Mouse (Mus musculus): ENCODE measurements around the gene Map3k11.
"Not testable (repeated sequence)": the region's sequence is repeated elsewhere in the genome, so short reads cannot be mapped to it uniquely, and the experiment has no call there.

Gene Map3k11

GRCm38 (mm10) chr19:5668372-5668771 is 20.2 kb upstream of the Map3k11 start:
- no peak for DNase-seq

DNA sequence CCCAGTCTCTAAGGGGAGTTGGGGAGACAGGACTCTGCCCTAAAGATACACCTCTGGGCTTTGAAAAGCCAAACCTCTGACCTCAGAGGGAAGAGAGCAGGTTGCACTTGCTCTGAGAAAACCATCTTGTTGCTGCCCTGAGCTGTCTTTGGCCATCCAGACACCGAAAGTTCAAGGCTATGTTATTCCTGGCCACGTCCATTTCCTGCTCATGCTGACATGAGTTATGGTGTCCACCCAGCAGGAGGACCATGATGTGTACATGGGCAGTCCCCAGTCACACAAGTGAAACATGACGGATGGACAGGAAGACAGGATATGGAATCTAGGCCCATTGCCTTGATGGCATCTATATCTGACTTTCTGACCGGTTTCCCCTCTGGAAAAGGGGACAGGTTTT is 8.1 kb upstream of the Map3k11 start:
- no peak for DNase-seq

- no peak for DNase-seq
Observed at GRCm38 (mm10) chr19:5684236-5684635, 4.3 kb upstream of the Map3k11 start.

- DNase-seq, result no peak
Observed at GRCm38 (mm10) chr19:5684985-5685384, 3.6 kb upstream of the Map3k11 start.

- no peak for DNase-seq
Observed at GRCm38 (mm10) chr19:5685431-5685830, 3.1 kb upstream of the Map3k11 start.

- DNase-seq, result no peak
Observed at GRCm38 (mm10) chr19:5685861-5686260, 2.7 kb upstream of the Map3k11 start.

DNA sequence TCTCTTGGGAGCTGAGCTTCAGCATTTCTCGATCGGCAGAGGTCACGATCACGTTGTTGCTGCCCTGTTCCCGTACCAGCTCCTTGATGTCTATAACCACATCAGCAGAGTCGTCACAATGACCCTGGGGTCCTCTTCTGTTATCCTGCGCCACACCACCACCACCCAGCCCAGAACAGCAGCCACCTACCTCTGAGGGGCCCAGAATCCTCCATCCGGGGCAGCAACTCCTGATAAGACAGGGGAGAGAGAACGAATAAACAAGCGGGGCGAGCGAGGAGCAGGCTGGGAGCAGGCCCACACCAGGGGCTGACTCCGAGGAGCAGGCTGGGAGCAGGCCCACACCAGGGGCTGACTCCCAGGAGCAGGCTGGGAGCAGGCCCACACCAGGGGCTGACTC is 2.1 kb upstream of the Map3k11 start:
- DNase-seq, result no peak

- DNase-seq, result not testable (repeated sequence)
Observed at GRCm38 (mm10) chr19:5686954-5687353, 1.6 kb upstream of the Map3k11 start.

GRCm38 (mm10) chr19:5687738-5688137 is 804 bp upstream of the Map3k11 start:
- no peak for DNase-seq

- DNase-seq, result no peak
Observed at GRCm38 (mm10) chr19:5689088-5689428, 516 bp downstream of the Map3k11 start.

DNA sequence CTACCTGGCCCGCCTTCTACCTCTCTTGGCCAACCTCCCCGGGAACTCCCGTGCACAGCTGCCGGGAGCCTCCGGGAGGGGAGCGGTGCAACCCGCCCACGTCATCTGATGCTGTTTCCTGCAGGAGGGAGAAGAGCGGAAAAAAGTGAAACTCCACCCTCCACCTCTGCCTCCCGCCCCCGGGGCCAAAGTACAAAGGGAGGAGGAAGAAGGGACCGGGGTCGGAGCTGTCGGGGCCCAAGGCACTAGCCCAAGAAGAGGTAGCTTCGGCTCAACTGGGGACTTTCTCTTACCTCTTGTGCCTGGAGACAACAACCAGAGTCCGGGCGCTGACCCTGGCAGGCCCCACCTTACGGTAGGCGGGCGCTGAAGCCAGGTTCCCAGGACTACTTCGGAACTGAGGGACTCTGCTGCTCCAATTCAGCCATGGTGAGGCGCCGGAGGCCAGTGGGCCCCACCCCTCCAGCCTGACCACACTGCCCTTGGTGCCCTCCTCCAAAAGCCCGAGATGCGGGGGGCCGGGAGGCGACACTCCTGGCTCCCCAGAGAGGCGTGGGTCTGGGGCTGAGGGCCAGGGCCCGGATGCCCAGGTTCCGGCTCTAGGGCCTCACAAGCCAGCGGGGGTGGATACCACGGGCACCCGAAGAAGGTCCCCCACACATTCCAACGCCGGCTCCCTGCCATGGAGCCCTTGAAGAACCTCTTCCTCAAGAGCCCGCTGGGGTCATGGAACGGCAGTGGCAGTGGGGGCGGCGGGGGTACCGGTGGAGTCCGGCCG is 1.2 kb downstream of the Map3k11 start:
- DNase-seq, result peak; percentile 73 to 80

GRCm38 (mm10) chr19:5690343-5690735 is 1.8 kb downstream of the Map3k11 start:
- peak; percentile 24 to 36 for DNase-seq

- DNase-seq, result no peak
Observed at GRCm38 (mm10) chr19:5691601-5692000, 3.1 kb downstream of the Map3k11 start.

DNA sequence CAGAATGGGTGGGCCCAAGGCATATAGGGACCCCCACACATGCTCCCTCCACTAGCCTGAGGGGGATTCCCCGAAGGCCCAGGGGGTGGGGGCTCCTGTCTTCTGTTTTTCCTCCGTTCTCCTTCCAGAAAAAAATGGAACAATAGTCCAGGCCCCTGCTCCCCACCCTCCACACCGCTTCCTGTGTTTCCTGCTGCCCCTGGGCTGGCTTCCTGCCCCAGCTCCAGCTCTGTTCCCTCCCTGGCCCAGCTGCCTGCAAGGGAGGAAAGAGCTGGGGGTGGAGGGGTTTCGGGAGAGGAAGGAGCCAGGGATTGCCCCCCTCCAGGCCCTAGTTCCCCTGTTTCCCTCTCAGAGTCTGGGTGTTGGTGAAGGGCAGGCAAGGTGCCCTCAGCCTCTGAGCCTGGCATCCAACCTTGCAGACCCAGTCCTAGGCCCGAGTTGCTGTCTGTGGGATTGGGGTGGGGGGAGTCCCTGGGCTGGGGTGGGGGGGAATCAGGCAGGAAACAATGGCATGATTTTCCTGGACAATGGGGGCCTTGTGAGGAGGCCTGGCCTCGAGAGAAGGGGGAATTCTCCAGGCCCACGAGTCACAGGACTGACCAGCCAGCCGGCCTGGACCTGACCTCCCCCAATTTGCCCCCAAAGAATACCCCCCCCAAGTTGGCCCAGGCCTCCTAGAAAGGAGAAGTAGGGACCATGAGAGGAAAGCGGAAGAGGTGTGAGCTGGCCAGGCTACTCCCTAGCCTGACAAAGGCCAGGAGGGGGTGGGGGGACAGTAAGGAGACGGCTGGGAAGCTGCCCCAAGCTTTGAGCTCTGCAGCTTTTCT is 3.8 kb downstream of the Map3k11 start:
- DNase-seq, result no peak

DNA sequence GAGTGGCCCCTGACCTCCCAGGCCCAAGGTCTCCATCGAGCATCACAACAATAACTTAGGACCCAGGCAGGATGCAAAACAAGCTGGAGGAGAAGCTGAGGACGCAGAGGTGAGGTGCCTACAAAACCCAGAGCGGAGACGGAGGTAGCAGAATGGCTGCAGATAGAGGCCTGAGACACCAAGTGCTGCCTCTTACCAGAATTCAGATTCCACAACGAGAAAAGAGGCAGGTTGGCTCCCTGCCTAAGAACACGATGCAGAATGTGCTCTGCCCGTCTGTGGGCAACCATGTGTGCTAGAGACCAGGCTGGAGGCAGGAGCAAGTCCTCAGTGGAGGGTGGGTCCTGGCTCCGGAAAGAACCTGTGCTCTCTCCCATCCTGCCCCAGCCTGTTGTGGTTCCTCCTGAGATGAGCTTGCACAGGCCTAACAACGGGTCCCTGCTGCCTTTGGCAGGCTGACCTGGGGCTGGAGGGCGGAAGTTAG is 4.4 kb downstream of the Map3k11 start:
- DNase-seq, result no peak

DNA sequence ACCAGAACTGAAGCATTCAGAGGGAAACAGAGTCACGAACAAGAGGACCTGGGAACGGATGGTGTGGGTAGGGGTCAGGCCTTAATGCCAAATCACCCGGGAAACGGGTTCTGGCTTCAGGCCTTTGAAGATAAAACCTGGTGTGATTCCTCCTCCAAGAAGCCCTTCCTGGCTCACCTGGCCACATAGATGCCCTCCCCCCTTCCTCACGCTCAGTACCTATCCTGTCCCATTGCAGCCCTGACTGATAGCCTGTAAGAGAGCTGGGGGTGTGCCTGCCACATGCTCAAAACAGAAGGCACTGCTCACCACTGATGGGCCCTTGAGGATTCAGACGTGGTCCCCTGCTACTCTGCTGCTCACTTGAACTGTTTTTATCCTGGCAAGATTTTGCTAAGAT is 5.3 kb downstream of the Map3k11 start:
- no peak for DNase-seq

DNA sequence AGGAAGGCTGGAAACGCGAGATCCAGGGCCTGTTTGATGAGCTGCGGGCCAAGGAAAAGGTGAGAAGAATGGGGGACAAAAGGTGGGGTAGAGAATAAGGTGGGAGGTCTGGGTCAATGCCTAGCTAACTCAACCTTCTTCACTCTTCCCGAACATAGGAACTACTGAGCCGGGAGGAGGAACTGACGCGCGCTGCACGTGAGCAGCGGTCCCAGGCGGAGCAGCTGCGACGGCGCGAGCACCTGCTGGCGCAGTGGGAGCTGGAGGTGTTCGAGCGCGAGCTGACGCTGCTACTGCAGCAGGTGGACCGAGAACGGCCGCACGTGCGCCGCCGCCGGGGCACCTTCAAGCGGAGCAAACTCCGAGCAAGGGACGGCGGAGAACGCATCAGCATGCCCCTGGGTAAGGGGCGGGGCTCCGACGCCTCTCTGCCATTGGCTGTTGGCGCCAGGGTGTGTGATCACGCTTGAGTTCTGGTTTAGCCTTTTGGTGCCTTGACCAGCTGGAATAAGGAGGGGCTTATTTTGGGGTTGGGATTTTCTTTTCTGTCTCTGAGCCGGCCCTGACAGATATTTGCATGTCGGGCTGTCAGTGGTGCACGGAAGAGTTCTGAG is 7.4 kb downstream of the Map3k11 start:
- DNase-seq, result no peak

DNA sequence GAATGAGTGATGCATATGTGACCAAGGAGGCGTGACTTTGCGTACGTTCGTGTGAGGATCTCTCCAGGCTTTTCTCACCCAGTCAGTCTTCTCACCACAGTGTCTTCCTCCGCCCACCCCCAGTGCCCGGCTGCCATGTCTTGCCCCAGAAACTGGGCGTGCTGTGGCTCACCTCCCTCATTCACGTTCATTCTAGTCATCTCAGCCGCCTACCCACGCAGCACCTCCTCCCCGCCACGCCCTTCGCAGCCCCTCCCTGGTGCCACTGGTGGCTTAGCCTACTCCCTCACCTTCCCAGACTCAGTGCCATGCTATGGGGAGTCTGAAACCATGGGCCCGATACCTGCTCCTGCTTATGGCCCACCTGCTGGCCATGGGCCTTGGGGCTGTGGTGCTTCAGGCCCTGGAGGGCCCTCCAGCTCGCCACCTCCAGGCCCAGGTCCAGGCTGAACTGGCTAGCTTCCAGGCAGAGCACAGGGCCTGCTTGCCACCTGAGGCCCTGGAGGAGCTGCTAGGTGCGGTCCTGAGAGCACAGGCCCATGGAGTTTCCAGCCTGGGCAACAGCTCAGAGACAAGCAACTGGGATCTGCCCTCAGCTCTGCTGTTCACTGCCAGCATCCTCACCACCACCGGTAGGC is 15.7 kb downstream of the Map3k11 start, which contains the start of gene Kcnk7:
TSS of gene Kcnk7 (plus strand) at position 205 of the 638 bp plus-strand sequence.
- DNase-seq, result no peak

DNA sequence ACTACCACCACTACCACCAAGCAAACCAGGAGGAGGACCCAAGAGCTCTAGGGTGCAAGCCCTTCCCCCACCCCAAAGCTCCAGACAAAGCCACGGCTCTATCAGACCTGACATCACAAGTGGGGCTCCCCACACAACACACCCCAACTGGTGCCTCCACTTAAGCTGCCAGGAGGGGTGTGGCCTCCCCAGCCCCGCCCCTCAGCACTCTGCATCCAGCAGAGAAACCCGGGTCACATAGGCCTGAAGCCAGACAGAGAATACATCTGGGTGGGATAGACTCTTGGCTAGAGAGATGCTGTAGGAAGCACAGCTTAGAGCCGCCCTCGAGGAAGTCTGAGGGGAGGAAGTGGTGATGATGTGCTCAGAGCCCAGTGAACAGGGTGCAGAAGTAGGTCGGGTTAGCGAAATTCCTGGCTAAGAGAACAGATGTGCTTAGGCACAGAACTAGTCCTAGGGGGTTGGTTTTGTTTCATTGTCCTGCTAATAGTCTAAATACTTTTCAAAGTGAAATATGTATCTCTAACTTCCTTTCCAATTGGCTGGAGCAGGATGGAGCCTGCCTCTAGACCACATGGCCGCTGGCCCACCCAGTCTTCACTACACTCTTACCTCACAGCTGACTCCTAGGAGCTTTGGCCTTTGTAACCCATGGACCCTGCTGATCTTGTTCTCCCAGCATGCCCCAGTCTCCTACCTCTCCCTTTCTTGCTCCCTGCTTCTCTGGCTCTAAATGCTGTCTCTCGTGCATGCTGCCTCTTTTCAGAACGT is 16.4 kb downstream of the Map3k11 start:
- DNase-seq, result no peak

GRCm38 (mm10) chr19:5710068-5710467 is 21.5 kb downstream of the Map3k11 start:
- no peak for DNase-seq

DNA sequence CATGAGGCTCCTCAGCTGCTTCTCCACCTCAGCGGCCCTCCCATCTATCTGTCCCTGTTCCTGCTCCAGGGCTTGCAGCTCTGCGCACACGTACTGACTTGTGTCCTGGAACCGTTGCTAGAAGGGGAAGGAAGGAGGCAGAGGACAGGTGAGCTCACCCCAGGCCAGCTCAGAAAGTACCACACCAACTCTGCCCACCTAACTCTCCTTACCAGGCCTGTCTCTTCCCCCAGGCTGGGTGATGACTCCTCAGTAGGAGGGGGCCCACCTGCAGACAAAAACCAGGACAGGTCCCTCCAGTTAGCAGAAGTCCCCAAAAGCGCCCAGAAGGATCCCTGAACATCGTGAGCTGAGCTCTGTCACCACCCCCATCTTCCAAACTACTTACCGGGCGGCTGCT is 22.0 kb downstream of the Map3k11 start:
- no peak for DNase-seq

- DNase-seq, result peak; percentile 83 to 85
Observed at GRCm38 (mm10) chr19:5711218-5711617, 22.7 kb downstream of the Map3k11 start.

Data from cerebellum, adult 18-20 months (tissue).